Mouse (Mus musculus) E14TG2a.4 (cell line): ENCODE data around the gene Atg2a.

Experiments used
- CTCF ChIP-seq: conservative IDR thresholded peaks from 2 replicates; pipeline ENCODE4 v1.5.1; 2014; ENCODE audit warnings: low read length
- NANOG ChIP-seq: IDR thresholded peaks from 2 replicates; pipeline ENCODE4 v1.6.1; 2014; ENCODE audit warnings: borderline replicate concordance, low read length, mixed read lengths
- POU5F1 ChIP-seq: IDR thresholded peaks from 2 replicates; pipeline ENCODE4 v1.6.1; 2014; ENCODE audit warnings: low read length, borderline replicate concordance

DNA sequence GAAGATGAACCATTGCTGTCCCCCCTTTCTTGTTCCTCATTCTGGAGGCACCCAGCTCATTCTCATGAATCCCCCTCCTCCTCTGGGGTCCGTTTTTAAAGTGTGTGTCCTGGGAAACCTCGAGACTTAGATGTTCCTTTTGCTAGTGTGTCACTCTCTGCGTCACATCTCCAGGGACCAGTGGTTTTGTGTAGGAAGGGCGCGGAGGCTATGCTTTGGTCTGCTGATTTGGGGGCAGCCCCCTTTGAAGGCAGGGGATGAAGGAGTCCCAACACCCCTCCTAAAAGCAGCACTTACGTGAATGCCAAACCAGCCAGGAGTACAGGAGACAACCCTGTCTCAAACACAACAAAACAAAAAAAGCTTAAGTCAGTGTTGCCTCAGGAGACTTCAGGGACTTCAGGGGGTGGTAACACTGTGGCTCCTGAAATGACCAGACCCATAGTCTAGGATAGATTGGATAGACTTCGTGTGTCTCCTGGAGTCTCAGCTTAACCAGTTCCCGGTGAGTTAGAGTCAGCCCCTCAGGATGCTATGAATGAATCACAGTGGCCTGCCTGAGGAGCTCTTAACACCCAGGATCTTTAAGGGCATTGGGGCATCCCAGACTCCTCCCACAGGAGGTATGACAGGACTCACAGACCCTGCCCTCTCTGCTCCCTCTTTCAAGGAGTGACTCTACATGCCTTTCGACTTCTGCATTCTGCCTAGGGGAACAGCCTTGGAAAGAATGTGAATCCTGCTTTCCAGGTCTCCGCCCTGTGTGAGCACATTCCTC, 36.4 kb downstream of the Atg2a start:
- TF ChIP-seq CTCF (no peak), POU5F1 (no peak), NANOG (no peak)
